Mouse (Mus musculus) lung, postnatal 0 days (tissue): ENCODE measurements around the gene Myh8. TPM values are rescaled to one million over a fixed set of nuclear protein-coding genes. Genes with fewer than 3 reads are reported as not detected.

Experiments
- ATAC-seq: fragments of 200-750 bp; cut with Nextera tagmentation; 2 replicates; pipeline ENCODE4 v1.8.0; 2017; ENCODE audit warnings: moderate library complexity
- DNase-seq: peaks from one replicate; pipeline ENCODE4 v3.0.0-alpha.2; 2016; ENCODE audit warnings: low spot score
- H3K27ac ChIP-seq: fragments of 300-500 bp; sonication (generic); 2 replicates; pipeline ENCODE4 v1.5.1; 2014; ENCODE audit warnings: antibody characterized with exemption, mild to moderate bottlenecking, low read length, mixed read lengths
- H3K27me3 ChIP-seq: fragments of 300-500 bp; sonication (generic); replicated peaks from 2 replicates; pipeline ENCODE4 v1.6.1; 2014; ENCODE audit warnings: low read length, mixed read lengths; ENCODE audit not compliant: insufficient read depth
- H3K36me3 ChIP-seq: fragments of 300-500 bp; sonication (generic); 2 replicates; pipeline ENCODE4 v1.6.1; 2014; ENCODE audit warnings: low read length, mixed read lengths; ENCODE audit not compliant: insufficient read depth
- H3K4me1 ChIP-seq: fragments of 300-500 bp; sonication (generic); 2 replicates; pipeline ENCODE4 v1.6.1; 2014; ENCODE audit warnings: antibody characterized with exemption, low read depth, low read length, mixed read lengths; ENCODE audit not compliant: insufficient read depth
- H3K4me2 ChIP-seq: fragments of 300-500 bp; sonication (generic); replicated peaks from 2 replicates; pipeline ENCODE4 v1.6.1; 2014; ENCODE audit warnings: low read depth, mild to moderate bottlenecking, low read length, moderate library complexity, mixed read lengths
- H3K4me3 ChIP-seq: fragments of 300-500 bp; sonication (generic); 2 replicates; pipeline ENCODE4 v1.5.1; 2014; ENCODE audit warnings: low read depth, low read length
- H3K9ac ChIP-seq: fragments of 300-500 bp; sonication (generic); replicated peaks from 2 replicates; pipeline ENCODE4 v1.6.1; 2014; ENCODE audit warnings: low read depth, mild to moderate bottlenecking
- H3K9me3 ChIP-seq: fragments of 300-500 bp; sonication (generic); 2 replicates; pipeline ENCODE4 v1.6.1; 2016; ENCODE audit warnings: low read length, mixed read lengths
- CTCF ChIP-seq: IDR thresholded peaks from 2 replicates; pipeline ENCODE4 v1.5.1; 2016; ENCODE audit warnings: antibody characterized with exemption, mild to moderate bottlenecking
- EP300 ChIP-seq: IDR thresholded peaks from 2 replicates; pipeline ENCODE4 v1.6.1; 2016; ENCODE audit warnings: antibody characterized with exemption, mild to moderate bottlenecking, control low read depth
- WGBS: fragments of 180-500 bp; shearing (Covaris S2); extraction: QIAGEN DNeasy Blood & Tissue Kit; methylation state at CpG from one replicate; pipeline ENCODE4 v1.1.7; 2014; 5-methylcytosine and 5-hydroxymethylcytosine counted together
- polyA plus RNA-seq: library from polyadenylated mRNA; unstranded; fragments of >200 nt; fragmentation: Nextera tagmentation; extraction: Ambion mirVana; gene quantifications from 2 replicates; pipeline ENCODE4 v1.2.1, GENCODE M21; 2015

Gene Myh8
- polyA plus RNA-seq, 1 experiment from 2014 or later, result 0.18 TPM

- H3K9me3 ChIP-seq, result no peaks in the 10 kb centered on the region
- H3K4me3 ChIP-seq, result no peak overlapping the region
- no peaks in the 10 kb centered on the region for H3K27me3 ChIP-seq
- TF ChIP-seq EP300, result no peak
- peak; percentile 90 for TF ChIP-seq CTCF
- H3K36me3 ChIP-seq, result no peaks in the 10 kb centered on the region
- DNase-seq (peak; percentile 75), ATAC-seq (0 out of 2 replicates have a peak, but pooled peaks have one; percentile 43)
- no peaks in the 10 kb centered on the region for H3K4me1 ChIP-seq
- WGBS, result 35% methylated on average over 14 of the region's 14 CpGs
- H3K4me2 ChIP-seq, result 0 out of 2 replicates have a peak overlapping the region, but pooled peaks have one; percentile 20
- no peak overlapping the region for H3K27ac ChIP-seq
- no peak overlapping the region for H3K9ac ChIP-seq
These were observed 73.3 kb downstream of the Myh8 start for GRCm38 (mm10) chr11:67350153-67350768.

- H3K4me1 ChIP-seq, result no peaks in the 10 kb centered on the region
- 49% methylated on average over 4 of the region's 4 CpGs for WGBS
- no peak overlapping the region for H3K27ac ChIP-seq
- TF ChIP-seq EP300 (no peak), CTCF (peak; percentile 43)
- no peak for DNase-seq
- no peaks in the 10 kb centered on the region for H3K27me3 ChIP-seq
- no peak for ATAC-seq
- H3K4me2 ChIP-seq, result no peak overlapping the region
- H3K4me3 ChIP-seq, result no peak overlapping the region
- H3K36me3 ChIP-seq, result no peaks in the 10 kb centered on the region
- no peak overlapping the region for H3K9ac ChIP-seq
- H3K9me3 ChIP-seq, result no peaks in the 10 kb centered on the region
These were observed 76.1 kb downstream of the Myh8 start for GRCm38 (mm10) chr11:67353011-67353410.

- DNase-seq (no peak), ATAC-seq (no peak)
These were observed 81.1 kb downstream of the Myh8 start for GRCm38 (mm10) chr11:67358031-67358430.

More at GRCm38 (mm10) chr11:67358031-67358430, 81.1 kb downstream of the Myh8 start:
- no peaks in the 10 kb centered on the region for H3K4me1 ChIP-seq
- WGBS, result 60% methylated on average over 10 of the region's 10 CpGs
- H3K4me3 ChIP-seq, result no peak overlapping the region
- H3K36me3 ChIP-seq, result no peaks in the 10 kb centered on the region
- no peak overlapping the region for H3K4me2 ChIP-seq
- TF ChIP-seq CTCF, result no peak
- TF ChIP-seq EP300, result no peak
- H3K27me3 ChIP-seq, result no peaks in the 10 kb centered on the region
- H3K9ac ChIP-seq, result no peak overlapping the region
- no peaks in the 10 kb centered on the region for H3K9me3 ChIP-seq
- no peak overlapping the region for H3K27ac ChIP-seq

Other genes starting within 250 kb of the Myh8 start
- 29.3 and 36.4 TPM in 2 replicates for gene Adprm, start 224.5 kb upstream of the Myh8 start, polyA plus RNA-seq
- gene Sco1, start 224.5 kb upstream of the Myh8 start, polyA plus RNA-seq, result 9.3 and 9.7 TPM in 2 replicates
- gene Myh3, start 198.8 kb upstream of the Myh8 start, polyA plus RNA-seq, result 0.07 and 0.12 TPM in 2 replicates
- not detected in 2 replicates for gene Myh2, start 106.1 kb upstream of the Myh8 start, polyA plus RNA-seq
- gene Myh1, start 77.1 kb upstream of the Myh8 start, polyA plus RNA-seq, result 0.02 TPM in 1 of 2 replicates, not detected in the other
- not detected in 2 replicates for gene Myh4, start 39.1 kb upstream of the Myh8 start, polyA plus RNA-seq
- 0.29 and 0.38 TPM in 2 replicates for gene Myh13, start 44.5 kb downstream of the Myh8 start, polyA plus RNA-seq
- gene Gas7, start 178.3 kb downstream of the Myh8 start, polyA plus RNA-seq, result 18.7 and 20.9 TPM in 2 replicates